Mouse (Mus musculus): ENCODE data around the gene Zfp867. TPM values are rescaled to one million over a fixed set of nuclear protein-coding genes. Genes with fewer than 3 reads are reported as not detected.

Zfp867 gene
- total RNA-seq, 2 experiments from 2014 or later, result 9.7 to 10.1 TPM

Other genes with a start within 250 kb of the Zfp867 start
- 100 to 1,000 TPM; 375 to 388 TPM for gene Arf1, start 244.2 kb downstream of the Zfp867 start, total RNA-seq (2021)
- gene Wnt3a, start 181.7 kb downstream of the Zfp867 start, total RNA-seq (2021), result not detected
- gene Wnt9a, start 165.5 kb downstream of the Zfp867 start, total RNA-seq (2021), result 1 to 10 TPM; 1.9 to 2.5 TPM
- gene Prss38, start 96.8 kb downstream of the Zfp867 start, total RNA-seq (2021), result not detected
- 10 to 100 TPM; 11.4 to 12.1 TPM for gene Jmjd4, start 22.4 kb downstream of the Zfp867 start, total RNA-seq (2021)
- 10 to 100 TPM; 73.3 to 76.6 TPM for gene Snap47, start 21.3 kb downstream of the Zfp867 start, total RNA-seq (2021)
- gene Zkscan17, start 54.3 kb upstream of the Zfp867 start, total RNA-seq (2021), result 10 to 100 TPM; 37.3 to 38.1 TPM
- gene Nlrp3, start 69.1 kb upstream of the Zfp867 start, total RNA-seq (2021), result under 1 TPM; 0.84 to 0.85 TPM
- gene Olfr222, start 103.8 kb upstream of the Zfp867 start, total RNA-seq (2021), result not detected
- not detected for gene Olfr223, start 120.8 kb upstream of the Zfp867 start, total RNA-seq (2021)
- gene Mprip, start 188.8 kb upstream of the Zfp867 start, total RNA-seq (2021), result 100 to 1,000 TPM; 235 to 240 TPM